Mouse (Mus musculus) stomach, postnatal 0 days (tissue): Measurements from ENCODE around the gene Kif22. TPM values are rescaled to one million over a fixed set of nuclear protein-coding genes. Genes with fewer than 3 reads are reported as not detected.

ENCODE experiments used
- ATAC-seq: fragments of 200-750 bp; cut with Nextera tagmentation; 2 replicates; pipeline ENCODE4 v1.8.0; 2017; ENCODE audit not compliant: low FRiP score, low TSS enrichment
- DNase-seq: peaks from one replicate; pipeline ENCODE4 v3.0.0-alpha.2; 2016; ENCODE audit warnings: low spot score
- H3K27ac ChIP-seq: fragments of 300-500 bp; sonication (generic); replicated peaks from 2 replicates; pipeline ENCODE4 v1.5.1; 2014; ENCODE audit warnings: mild to moderate bottlenecking, control low read depth
- H3K27me3 ChIP-seq: fragments of 300-500 bp; sonication (generic); 2 replicates; pipeline ENCODE4 v1.6.1; 2014; ENCODE audit warnings: low read length; ENCODE audit not compliant: control insufficient read depth, insufficient read depth
- H3K36me3 ChIP-seq: fragments of 300-500 bp; sonication (generic); 2 replicates; pipeline ENCODE4 v1.6.1; 2014; ENCODE audit warnings: low read length, mixed read lengths; ENCODE audit not compliant: control insufficient read depth, insufficient read depth
- H3K4me1 ChIP-seq: fragments of 300-500 bp; sonication (generic); replicated peaks from 2 replicates; pipeline ENCODE4 v1.6.1; 2014; ENCODE audit warnings: antibody characterized with exemption; ENCODE audit not compliant: control insufficient read depth, insufficient read depth
- H3K4me2 ChIP-seq: fragments of 300-500 bp; sonication (generic); replicated peaks from 2 replicates; pipeline ENCODE4 v1.6.1; 2014; ENCODE audit warnings: low read depth, mild to moderate bottlenecking, control low read depth, moderate library complexity
- H3K4me3 ChIP-seq: fragments of 300-500 bp; sonication (generic); 2 replicates; pipeline ENCODE4 v1.5.1; 2014; ENCODE audit warnings: low read depth, low read length, control low read depth
- H3K9ac ChIP-seq: fragments of 300-500 bp; sonication (generic); 2 replicates; pipeline ENCODE4 v1.6.1; 2014; ENCODE audit warnings: mild to moderate bottlenecking, low read length, control low read depth, mixed read lengths
- H3K9me3 ChIP-seq: fragments of 300-500 bp; sonication (generic); 2 replicates; pipeline ENCODE4 v1.6.1; 2016; ENCODE audit warnings: low read length; ENCODE audit not compliant: control insufficient read depth
- CTCF ChIP-seq: IDR thresholded peaks from 2 replicates; pipeline ENCODE4 v1.5.1; 2016; ENCODE audit warnings: antibody characterized with exemption, low read depth, mild to moderate bottlenecking, moderate library complexity
- EP300 ChIP-seq: optimal IDR thresholded peaks from 2 replicates; pipeline ENCODE3; 2016; ENCODE audit warnings: antibody characterized with exemption
- WGBS: fragments of 180-500 bp; shearing (Covaris S2); extraction: QIAGEN DNeasy Blood & Tissue Kit; methylation state at CpG from one replicate; pipeline ENCODE4 v1.1.7; 2014; 5-methylcytosine and 5-hydroxymethylcytosine counted together
- polyA plus RNA-seq: library from polyadenylated mRNA; unstranded; fragments of >200 nt; fragmentation: Nextera tagmentation; extraction: Ambion mirVana; gene quantifications from 2 replicates; pipeline ENCODE4 v1.2.1, GENCODE M21; 2015

The Kif22 gene
- polyA plus RNA-seq, 1 experiment from 2014 or later = 24.4 TPM

- Histone ChIP-seq H3K27ac (no peak overlapping the region), H3K36me3 (no peaks in the 10 kb centered on the region), H3K4me1 (0 out of 2 replicates have a peak, but pooled peaks cover 9% of the 10 kb centered on the region), H3K9ac (no peak overlapping the region), H3K27me3 (no peaks in the 10 kb centered on the region), H3K4me3 (no peak overlapping the region), H3K9me3 (no peaks in the 10 kb centered on the region), H3K4me2 (no peak overlapping the region)
- WGBS = 70% methylated on average over 4 of the region's 4 CpGs
- TF ChIP-seq EP300 (no peak), CTCF (peak; percentile 50)
- DNase-seq (no peak), ATAC-seq (no peak)
These were observed 38.0 kb downstream of the Kif22 start for GRCm38 (mm10) chr7:127004122-127004875.

GRCm38 (mm10) chr7:127003620-127004019 is 38.7 kb downstream of the Kif22 start:
- no peak overlapping the region for H3K9ac ChIP-seq
- 0 out of 2 replicates have a peak, but pooled peaks cover 4% of the 10 kb centered on the region for H3K4me1 ChIP-seq
- no peaks in the 10 kb centered on the region for H3K27me3 ChIP-seq
- ATAC-seq (no peak), DNase-seq (no peak)
- 74% methylated on average over 5 of the region's 5 CpGs for WGBS
- H3K4me2 ChIP-seq = no peak overlapping the region
- H3K4me3 ChIP-seq = no peak overlapping the region
- H3K36me3 ChIP-seq = no peaks in the 10 kb centered on the region
- no peak overlapping the region for H3K27ac ChIP-seq
- no peaks in the 10 kb centered on the region for H3K9me3 ChIP-seq
- TF ChIP-seq EP300 (no peak), CTCF (no peak)

GRCm38 (mm10) chr7:126999568-126999967 is 42.7 kb downstream of the Kif22 start:
- Histone ChIP-seq H3K4me2 (no peak overlapping the region), H3K9ac (no peak overlapping the region), H3K9me3 (no peaks in the 10 kb centered on the region), H3K4me3 (no peak overlapping the region), H3K27ac (no peak overlapping the region), H3K27me3 (no peaks in the 10 kb centered on the region), H3K36me3 (no peaks in the 10 kb centered on the region), H3K4me1 (no peaks in the 10 kb centered on the region)
- TF ChIP-seq EP300 = no peak
- TF ChIP-seq CTCF = no peak
- no peak for DNase-seq
- WGBS = 77% methylated on average over 10 of the region's 10 CpGs
- ATAC-seq = no peak

GRCm38 (mm10) chr7:126996449-126996848 is 45.8 kb downstream of the Kif22 start:
- DNase-seq (no peak), ATAC-seq (no peak)
- WGBS = 83% methylated on average over 4 of the region's 4 CpGs
- H3K36me3 ChIP-seq = no peaks in the 10 kb centered on the region
- H3K9ac ChIP-seq = no peak overlapping the region
- H3K4me1 ChIP-seq = no peaks in the 10 kb centered on the region
- H3K27ac ChIP-seq = no peak overlapping the region
- no peak overlapping the region for H3K4me2 ChIP-seq
- TF ChIP-seq CTCF = peak; percentile 48
- TF ChIP-seq EP300 = no peak
- no peak overlapping the region for H3K4me3 ChIP-seq
- no peaks in the 10 kb centered on the region for H3K9me3 ChIP-seq
- no peaks in the 10 kb centered on the region for H3K27me3 ChIP-seq

DNA sequence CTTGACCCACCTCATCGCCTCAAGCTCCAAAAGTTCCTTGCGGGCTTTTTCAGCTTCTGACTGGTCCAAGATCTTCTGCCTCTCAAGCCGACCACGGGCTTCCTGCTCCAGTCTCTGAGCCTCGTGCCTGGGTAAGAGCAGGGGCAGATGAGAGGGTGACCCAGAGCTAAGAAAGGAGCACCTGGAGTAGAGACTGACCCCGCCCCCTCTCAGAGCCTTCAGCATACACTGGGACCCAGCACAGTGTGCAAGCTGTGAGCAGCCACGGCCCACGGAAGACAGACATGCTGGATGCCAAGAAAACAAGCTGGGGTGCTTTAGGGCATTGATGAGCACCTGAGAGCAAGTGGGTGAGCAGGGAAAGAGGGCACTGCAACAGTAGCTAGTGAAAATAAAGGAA is 53.5 kb downstream of the Kif22 start:
- Histone ChIP-seq H3K27me3 (no peaks in the 10 kb centered on the region), H3K4me2 (no peak overlapping the region), H3K9ac (no peak overlapping the region), H3K27ac (no peak overlapping the region), H3K9me3 (no peaks in the 10 kb centered on the region), H3K4me1 (no peaks in the 10 kb centered on the region), H3K4me3 (no peak overlapping the region), H3K36me3 (no peaks in the 10 kb centered on the region; the same call in 1 of the 2 replicates)
- no peak for TF ChIP-seq EP300
- no peak for TF ChIP-seq CTCF
- 70% methylated on average over 8 of the region's 8 CpGs for WGBS
- no peak for DNase-seq
- ATAC-seq = no peak

- H3K4me1 ChIP-seq = no peaks in the 10 kb centered on the region
- 37% methylated on average over 9 of the region's 9 CpGs for WGBS
- ATAC-seq (peak; percentile 84), DNase-seq (peak; percentile 81)
- H3K4me3 ChIP-seq = no peak overlapping the region
- H3K9ac ChIP-seq = no peak overlapping the region
- no peaks in the 10 kb centered on the region for H3K27me3 ChIP-seq
- no peaks in the 10 kb centered on the region for H3K9me3 ChIP-seq
- no peak overlapping the region for H3K27ac ChIP-seq
- no peak overlapping the region for H3K4me2 ChIP-seq
- TF ChIP-seq CTCF (peak; percentile 80), EP300 (no peak)
- peaks cover 1% of the 10 kb centered on the region; the same call in 1 of the 2 replicates for H3K36me3 ChIP-seq
These were observed 56.0 kb downstream of the Kif22 start for GRCm38 (mm10) chr7:126986319-126986718.
